Mouse (Mus musculus): ENCODE measurements around the gene Ncs1. TPM values are rescaled to one million over a fixed set of nuclear protein-coding genes. Genes with fewer than 3 reads are reported as not detected.

The Ncs1 gene
- polyA plus RNA-seq, 1 experiment from 2014 or later: 67.4 TPM

Other genes starting within 250 kb of the Ncs1 start
- gene Fnbp1, start 103.8 kb upstream of the Ncs1 start, polyA plus RNA-seq (2014; fragmentation: Nextera tagmentation; extraction: Ambion mirVana): 10.8 and 11.5 TPM in 2 replicates
- gene Gpr107, start 93.5 kb upstream of the Ncs1 start, polyA plus RNA-seq (2014; fragmentation: Nextera tagmentation; extraction: Ambion mirVana): 26.5 and 27.8 TPM in 2 replicates
- gene Hmcn2, start 68.6 kb downstream of the Ncs1 start, polyA plus RNA-seq (2014; fragmentation: Nextera tagmentation; extraction: Ambion mirVana): 0.10 TPM in 1 of 2 replicates, not detected in the other
- 9.6 and 10.3 TPM in 2 replicates for gene Ass1, start 224.4 kb downstream of the Ncs1 start, polyA plus RNA-seq (2014; fragmentation: Nextera tagmentation; extraction: Ambion mirVana)

Measured in midbrain, embryonic 11.5 days (tissue).